Mouse (Mus musculus): ENCODE results near the gene Sstr5. TPM values are rescaled to one million over a fixed set of nuclear protein-coding genes. Genes with fewer than 3 reads are reported as not detected.

The Sstr5 gene
- total and polyA plus RNA-seq, 2 experiments from 2014 or later = 1.7 to 2.0 TPM

- ATAC-seq (ENCODE audit: low FRiP score) (peak; percentile 57), DNase-seq (ENCODE audit: low spot score) (peak; percentile 89)
- Histone ChIP-seq H3K36me3 (ENCODE audit: insufficient read depth, low read length) (no peaks in the 10 kb centered on the region), H3K9ac (replicated peaks; ENCODE audit: low read length, poor library complexity, severe bottlenecking) (no peak overlapping the region), H3K4me1 (ENCODE audit: insufficient read depth, low read length) (no peaks in the 10 kb centered on the region), H3K9me3 (ENCODE audit: low read length) (no peaks in the 10 kb centered on the region), H3K27ac (ENCODE audit: low read depth, low read length) (no peak overlapping the region), H3K27me3 (ENCODE audit: insufficient read depth, low read length) (peaks cover 5% of the 10 kb centered on the region; the same call in 1 of the 2 replicates), H3K4me3 (ENCODE audit: low read depth, low read length) (no peak overlapping the region), H3K4me2 (ENCODE audit: low read depth, low read length, poor library complexity, severe bottlenecking) (0 out of 2 replicates have a peak overlapping the region, but pooled peaks have one; percentile 0)
- TF ChIP-seq CTCF (IDR thresholded peaks at IDR 0.05) = peak; percentile 90
- WGBS = 27% methylated on average over 7 of the region's 8 CpGs
These were observed 27.3 kb downstream of the Sstr5 start for GRCm38 (mm10) chr17:25469798-25470197.

- no peak for TF ChIP-seq CTCF (IDR thresholded peaks at IDR 0.05)
- Histone ChIP-seq H3K4me3 (ENCODE audit: low read depth, low read length) (no peak overlapping the region), H3K9ac (replicated peaks; ENCODE audit: low read length, poor library complexity, severe bottlenecking) (no peak overlapping the region)
These were observed 28.8 kb downstream of the Sstr5 start for GRCm38 (mm10) chr17:25468301-25468700.

GRCm38 (mm10) chr17:25467781-25468180 is 29.3 kb downstream of the Sstr5 start:
- Histone ChIP-seq H3K36me3 (ENCODE audit: insufficient read depth, low read length) (no peaks in the 10 kb centered on the region), H3K4me1 (ENCODE audit: insufficient read depth, low read length) (no peaks in the 10 kb centered on the region), H3K27ac (ENCODE audit: low read depth, low read length) (no peak overlapping the region), H3K9me3 (ENCODE audit: low read length) (no peaks in the 10 kb centered on the region), H3K27me3 (ENCODE audit: insufficient read depth, low read length) (peaks cover 1% of the 10 kb centered on the region; the same call in 1 of the 2 replicates), H3K9ac (replicated peaks; ENCODE audit: low read length, poor library complexity, severe bottlenecking) (no peak overlapping the region), H3K4me3 (ENCODE audit: low read depth, low read length) (no peak overlapping the region), H3K4me2 (ENCODE audit: low read depth, low read length, poor library complexity, severe bottlenecking) (no peak overlapping the region)
- TF ChIP-seq CTCF (IDR thresholded peaks at IDR 0.05) = no peak
- no peak for ATAC-seq (ENCODE audit: low FRiP score)
- 77% methylated on average over 6 of the region's 6 CpGs for WGBS
- no peak for DNase-seq (ENCODE audit: low spot score)

More at GRCm38 (mm10) chr17:25468301-25468700, 28.8 kb downstream of the Sstr5 start:
- no peak for DNase-seq (ENCODE audit: low spot score)
- Histone ChIP-seq H3K9me3 (ENCODE audit: low read length) (no peaks in the 10 kb centered on the region), H3K4me1 (ENCODE audit: insufficient read depth, low read length) (no peaks in the 10 kb centered on the region), H3K36me3 (ENCODE audit: insufficient read depth, low read length) (no peaks in the 10 kb centered on the region), H3K27ac (ENCODE audit: low read depth, low read length) (no peak overlapping the region), H3K4me2 (ENCODE audit: low read depth, low read length, poor library complexity, severe bottlenecking) (no peak overlapping the region), H3K27me3 (ENCODE audit: insufficient read depth, low read length) (peaks cover 5% of the 10 kb centered on the region; the same call in 1 of the 2 replicates)
- no peak for ATAC-seq (ENCODE audit: low FRiP score)
- WGBS = 79% methylated on average over 6 of the region's 6 CpGs

- no peaks in the 10 kb centered on the region for H3K27me3 ChIP-seq (ENCODE audit: insufficient read depth, low read length)
- TF ChIP-seq CTCF (IDR thresholded peaks at IDR 0.05) = no peak
- DNase-seq (ENCODE audit: low spot score) = no peak
- no peak overlapping the region for H3K27ac ChIP-seq (ENCODE audit: low read depth, low read length)
- 86% methylated on average over 2 of the region's 2 CpGs for WGBS
- no peaks in the 10 kb centered on the region for H3K4me1 ChIP-seq (ENCODE audit: insufficient read depth, low read length)
- H3K4me2 ChIP-seq (ENCODE audit: low read depth, low read length, poor library complexity, severe bottlenecking) = no peak overlapping the region
- ATAC-seq (ENCODE audit: low FRiP score) = no peak
- no peak overlapping the region for H3K9ac ChIP-seq (replicated peaks; ENCODE audit: low read length, poor library complexity, severe bottlenecking)
- no peak overlapping the region for H3K4me3 ChIP-seq (ENCODE audit: low read depth, low read length)
- H3K36me3 ChIP-seq (ENCODE audit: insufficient read depth, low read length) = no peaks in the 10 kb centered on the region
- H3K9me3 ChIP-seq (ENCODE audit: low read length) = no peaks in the 10 kb centered on the region
These were observed 30.8 kb downstream of the Sstr5 start for GRCm38 (mm10) chr17:25466257-25466656.

- H3K9ac ChIP-seq (replicated peaks; ENCODE audit: low read length, poor library complexity, severe bottlenecking) = no peak overlapping the region
- no peak for DNase-seq (ENCODE audit: low spot score)
- no peak overlapping the region for H3K27ac ChIP-seq (ENCODE audit: low read depth, low read length)
- no peaks in the 10 kb centered on the region for H3K4me1 ChIP-seq (ENCODE audit: insufficient read depth, low read length)
- no peaks in the 10 kb centered on the region for H3K9me3 ChIP-seq (ENCODE audit: low read length)
- no peaks in the 10 kb centered on the region for H3K27me3 ChIP-seq (ENCODE audit: insufficient read depth, low read length)
- no peak overlapping the region for H3K4me2 ChIP-seq (ENCODE audit: low read depth, low read length, poor library complexity, severe bottlenecking)
- H3K4me3 ChIP-seq (ENCODE audit: low read depth, low read length) = no peak overlapping the region
- ATAC-seq (ENCODE audit: low FRiP score) = no peak
- no peaks in the 10 kb centered on the region for H3K36me3 ChIP-seq (ENCODE audit: insufficient read depth, low read length)
- TF ChIP-seq CTCF (IDR thresholded peaks at IDR 0.05) = no peak
- WGBS = 80% methylated on average over 4 of the region's 4 CpGs
These were observed 33.0 kb downstream of the Sstr5 start for GRCm38 (mm10) chr17:25464091-25464490.

GRCm38 (mm10) chr17:25463326-25463945 is 33.7 kb downstream of the Sstr5 start:
- H3K4me2 ChIP-seq (ENCODE audit: low read depth, low read length, poor library complexity, severe bottlenecking) = no peak overlapping the region
- no peak overlapping the region for H3K4me3 ChIP-seq (ENCODE audit: low read depth, low read length)
- H3K36me3 ChIP-seq (ENCODE audit: insufficient read depth, low read length) = no peaks in the 10 kb centered on the region
- no peaks in the 10 kb centered on the region for H3K9me3 ChIP-seq (ENCODE audit: low read length)
- no peak overlapping the region for H3K9ac ChIP-seq (replicated peaks; ENCODE audit: low read length, poor library complexity, severe bottlenecking)
- H3K27ac ChIP-seq (ENCODE audit: low read depth, low read length) = no peak overlapping the region
- ATAC-seq (ENCODE audit: low FRiP score) (no peak), DNase-seq (ENCODE audit: low spot score) (no peak)
- no peak for TF ChIP-seq CTCF (IDR thresholded peaks at IDR 0.05)
- H3K4me1 ChIP-seq (ENCODE audit: insufficient read depth, low read length) = no peaks in the 10 kb centered on the region
- WGBS = 64% methylated on average over 4 of the region's 4 CpGs
- H3K27me3 ChIP-seq (ENCODE audit: insufficient read depth, low read length) = no peaks in the 10 kb centered on the region

Measured in midbrain, postnatal 0 days (tissue).